Mouse (Mus musculus): ENCODE measurements around the gene Tnrc6c.

- TF ChIP-seq CTCF (IDR thresholded peaks at IDR 0.05; ENCODE audit: low read depth) (no peak), EP300 (optimal IDR thresholded peaks at IDR 0.05) (no peak)
Observed at GRCm38 (mm10) chr11:117638386-117638785, 15.7 kb upstream of the Tnrc6c start.
